Mouse (Mus musculus) limb, embryonic 11.5 days (tissue): ENCODE measurements around the gene Meox1. TPM values are rescaled to one million over a fixed set of nuclear protein-coding genes. Genes with fewer than 3 reads are reported as not detected.
A peak's percentile ranks its signal among the peaks of the same experiment; 100 is the strongest.

Experiments used
- ATAC-seq: fragments of 200-750 bp; cut with Nextera tagmentation; 2 replicates; pipeline ENCODE4 v1.8.0; 2017; ENCODE audit warnings: low read depth; ENCODE audit not compliant: insufficient number of reproducible peaks, low FRiP score, low TSS enrichment
- DNase-seq: peaks from one replicate; pipeline ENCODE4 v3.0.0-alpha.2; 2015; ENCODE audit warnings: low spot score
- H3K27ac ChIP-seq: fragments of 300-500 bp; sonication (generic); replicated peaks from 2 replicates; pipeline ENCODE4 v1.5.1; 2014; ENCODE audit warnings: low read depth, mild to moderate bottlenecking, low read length
- H3K27me3 ChIP-seq: fragments of 300-500 bp; sonication (generic); 2 replicates; pipeline ENCODE4 v1.6.1; 2014; ENCODE audit warnings: mild to moderate bottlenecking, low read length, mixed read lengths; ENCODE audit not compliant: control insufficient read depth, insufficient read depth
- H3K36me3 ChIP-seq: fragments of 300-500 bp; sonication (generic); 2 replicates; pipeline ENCODE4 v1.6.1; 2014; ENCODE audit warnings: mild to moderate bottlenecking, low read length, moderate library complexity, mixed read lengths; ENCODE audit not compliant: control insufficient read depth, insufficient read depth
- H3K4me1 ChIP-seq: fragments of 300-500 bp; sonication (generic); 2 replicates; pipeline ENCODE4 v1.6.1; 2014; ENCODE audit warnings: low read length, mixed read lengths; ENCODE audit not compliant: control insufficient read depth, insufficient read depth
- H3K4me2 ChIP-seq: fragments of 300-500 bp; sonication (generic); 2 replicates; pipeline ENCODE4 v1.6.1; 2014; ENCODE audit warnings: low read depth, mild to moderate bottlenecking, moderate library complexity; ENCODE audit not compliant: severe bottlenecking
- H3K4me3 ChIP-seq: fragments of 300-500 bp; sonication (generic); 2 replicates; pipeline ENCODE4 v1.5.1; 2014; ENCODE audit warnings: low read depth, low read length
- H3K9ac ChIP-seq: fragments of 300-500 bp; sonication (generic); 2 replicates; pipeline ENCODE4 v1.6.1; 2014; ENCODE audit warnings: mild to moderate bottlenecking, low read length
- H3K9me3 ChIP-seq: fragments of 300-500 bp; sonication (generic); 2 replicates; pipeline ENCODE4 v1.6.1; 2016; ENCODE audit warnings: low read length; ENCODE audit not compliant: control insufficient read depth
- WGBS: fragments of 180-500 bp; shearing (Covaris S2); extraction: QIAGEN DNeasy Blood & Tissue Kit; methylation state at CpG from one replicate; pipeline ENCODE4 v1.1.7; 2014; 5-methylcytosine and 5-hydroxymethylcytosine counted together
- polyA plus RNA-seq: library from polyadenylated mRNA; unstranded; fragments of >200 nt; fragmentation: Nextera tagmentation; extraction: Ambion mirVana; gene quantifications from 2 replicates; pipeline ENCODE4 v1.2.1, GENCODE M21; 2014

Meox1 gene
- polyA plus RNA-seq, 1 experiment from 2014 or later: 10.7 TPM

DNA sequence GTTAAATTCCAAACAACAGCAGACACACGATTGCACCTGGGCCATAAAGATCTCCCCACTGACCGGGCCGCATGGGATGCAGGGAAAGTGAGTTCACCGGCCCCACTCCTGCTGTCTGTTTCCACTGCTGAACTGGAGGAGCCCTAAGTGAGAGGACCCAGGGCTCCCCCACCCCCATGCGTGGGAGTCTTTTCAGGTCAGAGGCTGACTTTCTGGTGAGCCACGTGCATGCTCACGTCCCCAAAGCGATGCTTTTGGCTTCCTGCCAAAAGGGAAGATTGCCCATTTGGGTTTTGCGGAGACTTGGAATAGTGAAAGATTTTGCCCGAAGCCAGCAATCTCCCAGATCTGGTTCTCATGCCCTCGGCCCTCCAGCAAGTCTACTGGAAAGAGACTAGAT lies 2.7 kb downstream of the Meox1 start:
- H3K9me3 ChIP-seq: no peaks in the 10 kb centered on the region
- peaks cover 60% of the 10 kb centered on the region for H3K4me1 ChIP-seq
- no peak overlapping the region for H3K4me3 ChIP-seq
- peak overlapping the region; percentile 65; the same call in 1 of the 2 replicates for H3K27ac ChIP-seq
- 0 out of 2 replicates have a peak, but pooled peaks cover 2% of the 10 kb centered on the region for H3K27me3 ChIP-seq
- H3K9ac ChIP-seq: peak overlapping the region; percentile 40; the same call in 1 of the 2 replicates
- no peak for ATAC-seq
- peak overlapping the region; percentile 31; the same call in 1 of the 2 replicates for H3K4me2 ChIP-seq
- peak; percentile 64 for DNase-seq
- WGBS: 13% methylated on average over 11 of the region's 11 CpGs
- H3K36me3 ChIP-seq: no peaks in the 10 kb centered on the region

DNA sequence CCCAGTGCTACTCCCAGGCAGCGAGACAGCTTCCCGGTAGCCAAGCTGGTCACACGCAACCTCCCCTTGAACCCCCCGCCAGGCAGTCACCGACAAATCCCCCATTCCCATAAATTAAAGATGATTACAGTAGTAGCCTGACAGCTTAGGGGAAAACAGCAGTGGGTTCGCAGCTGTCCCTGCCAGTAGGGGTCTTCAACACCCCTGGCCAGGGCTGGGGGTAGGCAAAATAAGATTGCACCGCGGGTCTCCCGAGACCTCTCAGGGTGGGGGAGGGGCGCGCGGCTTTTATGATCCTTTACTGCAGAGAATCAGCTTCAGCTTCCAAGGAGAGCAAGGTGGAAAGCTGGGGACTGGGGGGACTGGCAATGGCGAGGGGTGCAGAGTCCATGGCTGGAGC lies 4.4 kb downstream of the Meox1 start:
- ATAC-seq (no peak), DNase-seq (peak; percentile 81)
- Histone ChIP-seq H3K4me2 (peak overlapping the region; percentile 53), H3K9me3 (no peaks in the 10 kb centered on the region), H3K36me3 (no peaks in the 10 kb centered on the region), H3K9ac (peak overlapping the region; percentile 30), H3K4me1 (peaks cover 48% of the 10 kb centered on the region), H3K4me3 (no peak overlapping the region; the same call in 1 of the 2 replicates), H3K27ac (0 out of 2 replicates have a peak overlapping the region, but pooled peaks have one; percentile 18), H3K27me3 (0 out of 2 replicates have a peak, but pooled peaks cover 2% of the 10 kb centered on the region)
- WGBS: 0% methylated on average over 13 of the region's 13 CpGs

DNA sequence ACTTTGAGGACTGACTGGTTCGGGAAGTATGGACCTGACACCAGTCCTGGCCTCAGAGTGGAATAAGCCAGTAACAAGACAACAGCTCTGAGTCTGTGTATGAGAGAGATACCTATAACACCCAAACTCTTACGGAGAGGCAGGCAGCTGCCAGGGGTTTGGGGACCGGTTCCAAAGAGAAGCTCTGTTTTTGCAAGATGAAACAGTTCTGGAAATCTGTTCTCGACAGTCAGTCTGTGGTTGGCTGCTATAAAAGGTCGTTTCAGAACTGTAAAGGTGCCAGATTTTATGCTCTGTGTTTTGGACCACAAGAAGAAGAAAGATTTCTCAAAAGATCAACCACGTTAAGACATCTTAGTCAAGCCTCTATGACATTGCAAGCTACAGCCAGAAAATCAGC lies 5.4 kb downstream of the Meox1 start:
- ATAC-seq (no peak), DNase-seq (no peak)
- H3K4me1 ChIP-seq: peaks cover 42% of the 10 kb centered on the region
- H3K4me2 ChIP-seq: no peak overlapping the region
- H3K4me3 ChIP-seq: no peak overlapping the region
- WGBS: 43% methylated on average over 6 of the region's 6 CpGs
- H3K27me3 ChIP-seq: 0 out of 2 replicates have a peak, but pooled peaks cover 2% of the 10 kb centered on the region
- H3K9me3 ChIP-seq: no peaks in the 10 kb centered on the region
- H3K36me3 ChIP-seq: no peaks in the 10 kb centered on the region
- H3K9ac ChIP-seq: no peak overlapping the region
- H3K27ac ChIP-seq: no peak overlapping the region

GRCm38 (mm10) chr11:101886436-101886835 lies 7.7 kb downstream of the Meox1 start:
- WGBS: 75% methylated on average over 12 of the region's 12 CpGs
- Histone ChIP-seq H3K9me3 (no peaks in the 10 kb centered on the region), H3K9ac (no peak overlapping the region), H3K27ac (no peak overlapping the region), H3K4me3 (no peak overlapping the region), H3K4me2 (no peak overlapping the region), H3K36me3 (no peaks in the 10 kb centered on the region), H3K27me3 (no peaks in the 10 kb centered on the region), H3K4me1 (peaks cover 28% of the 10 kb centered on the region)
- no peak for ATAC-seq
- no peak for DNase-seq

- H3K4me2 ChIP-seq: no peak overlapping the region
- DNase-seq: no peak
- H3K4me3 ChIP-seq: no peak overlapping the region
- peaks cover 28% of the 10 kb centered on the region for H3K4me1 ChIP-seq
- WGBS: 67% methylated on average over 6 of the region's 6 CpGs
- H3K9me3 ChIP-seq: no peaks in the 10 kb centered on the region
- no peak for ATAC-seq
- no peak overlapping the region; the same call in 1 of the 2 replicates for H3K27ac ChIP-seq
- H3K9ac ChIP-seq: no peak overlapping the region
- no peaks in the 10 kb centered on the region for H3K36me3 ChIP-seq
- H3K27me3 ChIP-seq: no peaks in the 10 kb centered on the region
Measured at GRCm38 (mm10) chr11:101885881-101886319, 8.3 kb downstream of the Meox1 start.

- Histone ChIP-seq H3K4me3 (no peak overlapping the region), H3K9ac (no peak overlapping the region), H3K36me3 (no peaks in the 10 kb centered on the region), H3K27ac (no peak overlapping the region; the same call in 1 of the 2 replicates), H3K4me2 (no peak overlapping the region), H3K9me3 (no peaks in the 10 kb centered on the region), H3K4me1 (peaks cover 28% of the 10 kb centered on the region), H3K27me3 (no peaks in the 10 kb centered on the region)
- no peak for ATAC-seq
- DNase-seq: no peak
- 50% methylated on average over 6 of the region's 6 CpGs for WGBS
Measured at GRCm38 (mm10) chr11:101885232-101885631, 8.9 kb downstream of the Meox1 start.

GRCm38 (mm10) chr11:101883911-101884310 lies 10.3 kb downstream of the Meox1 start:
- H3K4me1 ChIP-seq: peaks cover 17% of the 10 kb centered on the region
- H3K27me3 ChIP-seq: no peaks in the 10 kb centered on the region

DNA sequence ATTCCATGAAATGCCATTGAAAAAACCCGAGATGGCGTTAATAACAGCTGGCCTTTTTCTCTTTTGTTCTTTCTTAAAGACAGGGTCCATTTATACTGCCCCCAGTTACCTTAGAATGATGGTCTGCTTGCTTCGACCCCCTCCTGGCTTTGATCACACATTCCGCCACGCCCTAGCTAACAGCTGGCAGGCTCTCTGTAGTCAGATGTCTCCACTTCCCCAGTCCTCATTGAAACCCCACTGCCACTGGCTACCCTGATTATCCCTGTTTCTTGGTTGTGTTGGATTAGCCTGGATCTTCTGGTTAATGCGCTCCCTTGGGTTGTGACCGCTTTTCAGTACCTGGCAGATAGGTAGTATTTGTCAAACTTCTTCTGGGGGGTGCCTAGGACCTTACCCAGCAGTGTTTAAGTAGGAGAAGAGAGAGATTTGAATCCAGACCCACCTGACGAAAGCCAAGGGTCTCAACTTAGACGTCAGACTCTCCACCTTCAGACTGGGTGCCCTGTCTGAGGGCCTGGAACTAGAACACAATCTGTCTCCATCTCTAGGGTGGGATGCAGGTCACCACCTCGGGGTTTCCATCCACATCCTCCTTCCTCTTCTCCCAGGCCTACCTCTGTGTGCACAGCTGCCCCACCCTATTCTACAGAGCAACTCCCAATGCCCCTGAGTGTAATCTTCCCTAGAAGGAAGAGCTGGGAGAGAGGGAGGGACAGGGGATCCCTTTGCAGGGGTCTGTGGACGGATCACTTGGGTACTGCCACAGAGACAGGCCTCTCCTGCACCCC lies 11.5 kb downstream of the Meox1 start:
- no peak overlapping the region for H3K27ac ChIP-seq
- no peak for ATAC-seq

More at GRCm38 (mm10) chr11:101883911-101884310, 10.3 kb downstream of the Meox1 start:
- Histone ChIP-seq H3K9me3 (no peaks in the 10 kb centered on the region), H3K4me3 (no peak overlapping the region), H3K36me3 (no peaks in the 10 kb centered on the region), H3K9ac (no peak overlapping the region), H3K4me2 (no peak overlapping the region), H3K27ac (no peak overlapping the region; the same call in 1 of the 2 replicates)
- DNase-seq (no peak), ATAC-seq (no peak)
- 65% methylated on average over 2 of the region's 2 CpGs for WGBS

More for the DNA sequence above, 11.5 kb downstream of the Meox1 start:
- H3K9me3 ChIP-seq: no peaks in the 10 kb centered on the region
- 62% methylated on average over 11 of the region's 11 CpGs for WGBS
- DNase-seq: no peak
- H3K9ac ChIP-seq: no peak overlapping the region
- no peaks in the 10 kb centered on the region for H3K27me3 ChIP-seq
- no peak overlapping the region for H3K4me3 ChIP-seq
- no peaks in the 10 kb centered on the region for H3K36me3 ChIP-seq
- H3K4me2 ChIP-seq: no peak overlapping the region
- peaks cover 17% of the 10 kb centered on the region for H3K4me1 ChIP-seq
